Mouse (Mus musculus): ENCODE results near the gene Gpr155.

Gpr155 gene

GRCm38 (mm10) chr2:73385641-73386355 is 574 bp downstream of the Gpr155 start:
- DNase-seq (ENCODE audit: low read depth, low spot score) = no peak

- DNase-seq (ENCODE audit: low read depth, low spot score) = no peak
Observed at GRCm38 (mm10) chr2:73385172-73385571, 1.2 kb downstream of the Gpr155 start.

- DNase-seq (ENCODE audit: low read depth, low spot score) = no peak
Observed at GRCm38 (mm10) chr2:73380298-73380975, 5.9 kb downstream of the Gpr155 start.

DNA sequence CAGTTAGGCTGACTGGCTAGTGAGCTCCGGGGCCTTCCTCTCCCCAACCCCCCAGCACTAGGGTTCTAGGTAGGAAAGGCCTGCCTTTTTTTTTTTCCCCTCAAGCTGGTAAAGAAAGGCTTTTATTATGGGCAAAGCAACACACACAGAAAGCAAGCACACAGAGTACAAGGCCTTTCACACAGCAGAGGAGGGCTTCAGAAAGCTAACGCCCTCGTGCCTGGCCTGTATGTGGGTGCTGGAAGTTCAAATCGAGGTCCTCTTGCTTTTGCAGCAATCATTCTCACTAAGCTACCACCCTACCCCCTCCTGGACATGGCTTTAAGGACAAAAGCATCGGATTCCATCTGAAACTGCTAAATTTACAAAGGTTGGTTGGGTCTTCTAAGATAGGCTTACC is 6.7 kb downstream of the Gpr155 start:
- DNase-seq (ENCODE audit: low read depth, low spot score) = no peak

- DNase-seq (ENCODE audit: low read depth, low spot score) = no peak
Observed at GRCm38 (mm10) chr2:73378326-73378725, 8.0 kb downstream of the Gpr155 start.

DNA sequence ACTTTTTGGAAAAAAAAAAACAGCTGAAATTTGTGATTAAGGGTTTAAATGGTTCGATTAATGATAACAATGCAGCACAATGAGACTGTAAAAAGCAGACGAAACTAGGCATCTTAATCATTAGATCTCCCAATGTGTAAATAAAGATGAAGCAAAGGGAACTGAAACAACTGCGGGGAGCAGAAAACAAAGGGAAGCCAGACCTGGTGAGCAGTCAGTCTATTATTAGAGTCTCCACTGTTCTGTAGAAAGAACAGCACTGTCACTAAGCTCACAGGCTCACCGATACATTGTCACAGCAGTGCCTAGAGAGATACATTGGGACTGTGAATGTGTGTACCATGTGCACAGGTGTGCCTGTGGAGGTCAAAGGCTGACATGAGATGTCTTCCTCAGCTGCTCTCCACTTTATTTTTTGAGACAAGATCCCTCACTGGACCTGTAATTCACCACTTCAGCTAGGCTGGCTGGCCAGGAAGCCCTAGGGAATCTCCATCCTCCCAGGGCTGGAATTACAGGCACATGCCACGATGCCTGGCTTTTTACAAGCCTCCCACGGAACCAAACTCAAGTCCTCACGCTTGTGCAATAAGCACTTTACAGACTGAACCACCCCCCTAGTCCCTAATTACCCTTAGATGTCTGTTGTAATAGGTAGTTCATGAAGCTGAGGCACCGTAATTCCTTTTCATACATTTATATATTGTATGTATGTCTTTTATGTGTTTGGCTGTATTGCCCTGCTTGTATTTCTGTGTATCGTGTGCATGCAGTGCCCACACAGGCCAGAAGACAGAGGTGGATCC is 14.6 kb downstream of the Gpr155 start:
- no peak for DNase-seq (ENCODE audit: low read depth, low spot score)

- DNase-seq (ENCODE audit: low read depth, low spot score) = peak; percentile 23
Observed at GRCm38 (mm10) chr2:73363448-73363847, 22.9 kb downstream of the Gpr155 start.

DNA sequence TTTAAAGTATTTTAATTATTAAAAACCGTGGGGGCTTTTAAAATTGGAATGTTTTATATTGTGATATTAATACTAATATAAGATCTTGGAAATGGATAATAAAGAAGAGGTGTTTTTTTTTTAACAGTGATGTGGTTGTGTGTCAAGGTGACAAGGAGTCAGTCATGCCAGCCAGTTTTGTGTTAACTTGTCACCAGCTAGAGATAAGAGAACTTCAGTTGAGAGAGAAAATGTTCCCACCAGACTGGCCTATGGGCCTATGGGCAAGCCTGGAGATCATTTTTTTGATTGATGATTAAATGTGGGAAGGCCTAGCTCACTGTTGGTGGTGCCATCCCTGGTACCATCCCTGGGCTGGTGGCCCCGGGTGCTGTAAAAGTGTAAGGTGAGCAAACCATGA is 25.8 kb downstream of the Gpr155 start:
- DNase-seq (ENCODE audit: low read depth, low spot score) = no peak

GRCm38 (mm10) chr2:73359941-73360340 is 26.4 kb downstream of the Gpr155 start:
- DNase-seq (ENCODE audit: low read depth, low spot score) = no peak

DNA sequence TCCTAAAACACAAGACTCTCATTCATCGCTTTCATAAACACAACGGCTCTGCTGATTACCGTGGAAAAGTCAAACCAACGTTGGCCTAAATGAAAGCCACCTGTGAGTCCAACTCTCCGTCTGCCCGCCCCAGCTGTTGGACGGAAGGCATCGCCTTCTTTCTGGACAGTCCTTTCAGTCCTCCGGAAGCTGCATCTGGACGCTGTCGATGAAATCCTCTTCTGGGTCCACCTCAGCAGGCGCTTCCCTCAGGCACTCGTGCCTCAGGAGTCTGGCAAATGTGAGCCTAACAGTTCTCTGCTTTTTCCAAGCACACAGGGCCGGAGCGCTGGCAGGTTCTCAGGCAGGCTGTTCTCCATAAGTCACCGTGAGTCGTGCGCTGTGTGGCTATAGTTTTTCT is 29.4 kb downstream of the Gpr155 start:
- DNase-seq (ENCODE audit: low read depth, low spot score) = peak; percentile 31

- DNase-seq (ENCODE audit: low read depth, low spot score) = no peak
Observed at GRCm38 (mm10) chr2:73351927-73352374, 34.4 kb downstream of the Gpr155 start.

DNA sequence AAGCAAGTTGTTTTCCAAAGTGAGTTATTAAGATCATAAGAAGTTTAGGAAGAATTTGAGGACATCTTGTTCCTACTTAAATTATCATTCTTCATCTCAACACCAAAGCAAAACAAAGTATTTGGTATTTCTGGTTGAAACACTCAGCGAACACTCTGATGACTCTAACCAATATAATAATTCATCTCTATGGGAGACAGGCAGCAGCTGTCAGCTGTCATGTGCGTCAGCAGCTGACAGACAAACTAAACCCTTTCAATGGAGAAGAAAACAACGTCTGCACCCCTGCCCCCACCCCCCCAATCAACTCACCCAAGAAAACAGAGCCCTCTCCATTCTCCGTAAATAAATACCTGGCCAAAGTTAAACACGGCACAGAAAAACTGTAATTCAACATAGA is 34.9 kb downstream of the Gpr155 start:
- DNase-seq (ENCODE audit: low read depth, low spot score) = no peak

DNA sequence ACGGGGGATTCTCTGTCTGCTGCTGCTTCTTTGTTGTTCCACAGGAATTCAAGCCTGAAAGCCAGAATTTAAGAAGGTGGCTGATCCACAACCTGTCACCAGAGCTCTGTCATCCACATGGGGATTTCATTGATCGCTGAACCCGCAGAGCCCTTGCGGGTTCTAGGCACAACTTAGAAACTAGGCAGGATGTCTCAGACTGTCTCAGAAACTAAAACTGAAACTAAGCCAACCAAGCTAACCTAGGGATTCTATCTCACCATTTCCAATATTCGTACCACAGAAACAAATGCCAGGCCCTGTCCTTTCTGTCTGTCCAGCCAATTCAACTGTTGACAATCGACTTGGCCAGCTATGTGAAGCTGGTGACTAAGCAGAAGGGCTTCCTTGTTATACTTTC is 38.2 kb downstream of the Gpr155 start:
- DNase-seq (ENCODE audit: low read depth, low spot score) = no peak

DNA sequence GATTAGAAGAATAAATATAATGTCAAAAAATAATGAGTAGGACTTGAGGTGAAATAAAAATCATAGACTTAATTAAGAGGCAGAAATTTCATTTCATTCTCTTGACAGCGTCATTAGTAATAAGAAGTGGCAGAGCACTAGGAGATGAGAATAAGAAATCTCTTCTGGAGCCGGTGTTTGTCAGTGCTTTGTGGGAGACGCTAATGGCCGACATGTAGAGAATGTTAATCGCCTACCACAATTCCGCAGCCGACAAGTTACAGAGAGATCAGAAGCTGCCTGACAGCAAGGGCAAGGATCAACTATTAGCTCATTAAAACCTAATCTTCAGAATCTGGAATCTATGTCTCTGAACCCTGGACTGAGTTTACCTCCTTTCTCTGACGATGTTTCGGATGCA is 38.6 kb downstream of the Gpr155 start:
- no peak for DNase-seq (ENCODE audit: low read depth, low spot score)

DNA sequence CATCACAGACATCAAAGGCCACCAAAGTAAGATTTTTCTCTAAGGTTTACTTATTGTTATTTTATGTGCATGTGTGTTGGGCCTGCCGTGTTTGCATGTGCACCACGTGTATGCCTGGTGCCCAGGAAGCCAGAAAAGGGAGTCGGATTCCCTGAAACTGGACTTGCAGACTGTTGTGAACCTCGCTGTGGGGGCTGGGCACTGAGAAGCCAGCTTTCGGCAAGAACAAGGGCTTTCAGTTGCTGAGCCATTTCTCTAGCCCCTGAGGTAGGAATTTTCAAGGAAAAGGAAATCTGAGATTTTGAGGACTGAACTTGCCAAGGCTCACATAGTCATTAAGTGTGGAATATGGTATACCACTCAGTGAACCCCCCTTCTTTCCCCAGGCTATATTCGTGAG is 39.2 kb downstream of the Gpr155 start:
- no peak for DNase-seq (ENCODE audit: low read depth, low spot score)

GRCm38 (mm10) chr2:73346345-73347086 is 39.9 kb downstream of the Gpr155 start:
- no peak for DNase-seq (ENCODE audit: low read depth, low spot score)

GRCm38 (mm10) chr2:73345204-73345603 is 41.2 kb downstream of the Gpr155 start:
- DNase-seq (ENCODE audit: low read depth, low spot score) = no peak

DNA sequence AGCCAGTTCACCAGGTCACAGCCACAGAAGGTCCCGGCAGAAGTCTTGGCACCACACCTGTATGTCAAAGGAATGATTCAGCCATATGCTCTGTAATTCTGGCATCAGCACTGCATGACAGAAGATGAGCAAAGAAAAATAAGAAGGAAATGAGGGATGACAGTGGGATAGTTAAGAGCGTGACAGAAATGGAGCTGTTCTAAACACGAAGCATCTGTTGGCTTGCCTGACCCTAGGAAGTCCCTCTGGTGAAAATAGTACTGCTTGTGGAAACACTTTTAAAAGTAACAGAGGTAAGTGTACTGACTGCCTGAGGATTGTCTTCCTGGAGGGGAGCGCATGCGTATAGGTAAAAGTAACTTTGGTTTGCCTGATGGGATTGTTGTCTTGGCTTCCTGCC is 42.7 kb downstream of the Gpr155 start:
- DNase-seq (ENCODE audit: low read depth, low spot score) = no peak

GRCm38 (mm10) chr2:73338415-73338814 is 48.0 kb downstream of the Gpr155 start:
- no peak for DNase-seq (ENCODE audit: low read depth, low spot score)

DNA sequence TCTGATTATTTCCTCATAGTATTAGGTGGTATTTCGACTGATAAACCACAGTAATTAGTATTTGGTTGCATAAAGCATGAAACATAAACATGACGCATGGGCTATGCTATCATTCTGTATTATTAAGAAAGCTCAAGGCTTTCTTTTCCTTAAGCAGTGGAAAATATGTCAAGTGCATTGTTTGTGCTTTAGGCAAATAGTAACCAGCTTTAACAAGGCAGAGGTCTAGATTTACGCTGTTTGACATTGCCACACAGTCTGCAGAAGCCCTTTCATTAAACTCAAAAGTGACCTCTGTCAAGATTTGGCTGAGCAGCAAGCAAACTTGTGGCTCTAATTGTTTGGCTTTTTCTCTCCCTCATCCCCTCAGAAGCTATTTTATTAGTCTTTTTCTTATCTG is 50.4 kb downstream of the Gpr155 start:
- DNase-seq (ENCODE audit: low read depth, low spot score) = no peak

GRCm38 (mm10) chr2:73325871-73326270 is 60.5 kb downstream of the Gpr155 start:
- DNase-seq (ENCODE audit: low read depth, low spot score) = no peak

- DNase-seq (ENCODE audit: low read depth, low spot score) = peak; percentile 66
Observed at GRCm38 (mm10) chr2:73322991-73323390, 63.4 kb downstream of the Gpr155 start.

All from ZHBTc4 (cell line).